Mouse (Mus musculus) intestine, embryonic 16.5 days (tissue): ENCODE measurements around the gene Crtc3. TPM values are rescaled to one million over a fixed set of nuclear protein-coding genes. Genes with fewer than 3 reads are reported as not detected.
A peak's percentile ranks its signal among the peaks of the same experiment; 100 is the strongest.

ENCODE experiments used
- ATAC-seq: fragments of 200-750 bp; cut with Nextera tagmentation; 2 replicates; pipeline ENCODE4 v1.8.0; 2017; ENCODE audit warnings: moderate TSS enrichment, moderate library complexity
- H3K27ac ChIP-seq: fragments of 300-500 bp; sonication (generic); 2 replicates; pipeline ENCODE4 v1.5.1; 2014; ENCODE audit warnings: mild to moderate bottlenecking, low read length
- H3K27me3 ChIP-seq: fragments of 300-500 bp; sonication (generic); replicated peaks from 2 replicates; pipeline ENCODE4 v1.6.1; 2014; ENCODE audit warnings: low read length, control low read depth, mixed read lengths; ENCODE audit not compliant: control insufficient read depth, insufficient read depth
- H3K36me3 ChIP-seq: fragments of 300-500 bp; sonication (generic); 2 replicates; pipeline ENCODE4 v1.6.1; 2014; ENCODE audit warnings: low read length, control low read depth; ENCODE audit not compliant: control insufficient read depth, insufficient read depth
- H3K4me1 ChIP-seq: fragments of 300-500 bp; sonication (generic); 2 replicates; pipeline ENCODE4 v1.6.1; 2014; ENCODE audit warnings: low read length, control low read depth, mixed read lengths; ENCODE audit not compliant: control insufficient read depth, insufficient read depth
- H3K4me2 ChIP-seq: fragments of 300-500 bp; sonication (generic); 2 replicates; pipeline ENCODE4 v1.6.1; 2014; ENCODE audit warnings: low read depth, low read length, control low read depth
- H3K4me3 ChIP-seq: fragments of 300-500 bp; sonication (generic); 2 replicates; pipeline ENCODE4 v1.5.1; 2014; ENCODE audit warnings: mild to moderate bottlenecking, low read length
- H3K9ac ChIP-seq: fragments of 300-500 bp; sonication (generic); 2 replicates; pipeline ENCODE4 v1.6.1; 2014; ENCODE audit warnings: low read depth, low read length
- H3K9me3 ChIP-seq: fragments of 300-500 bp; sonication (generic); 2 replicates; pipeline ENCODE4 v1.6.1; 2016; ENCODE audit warnings: low read length, control low read depth; ENCODE audit not compliant: control insufficient read depth
- WGBS: fragments of 180-500 bp; shearing (Covaris S2); extraction: QIAGEN DNeasy Blood & Tissue Kit; methylation state at CpG from one replicate; pipeline ENCODE4 v1.1.7; 2014; 5-methylcytosine and 5-hydroxymethylcytosine counted together
- polyA plus RNA-seq: library from polyadenylated mRNA; unstranded; fragments of >200 nt; fragmentation: Nextera tagmentation; extraction: Ambion mirVana; gene quantifications from 2 replicates; pipeline ENCODE4 v1.2.1, GENCODE M21; 2015

Crtc3 gene
- polyA plus RNA-seq, 1 experiment from 2014 or later: 9.6 TPM

DNA sequence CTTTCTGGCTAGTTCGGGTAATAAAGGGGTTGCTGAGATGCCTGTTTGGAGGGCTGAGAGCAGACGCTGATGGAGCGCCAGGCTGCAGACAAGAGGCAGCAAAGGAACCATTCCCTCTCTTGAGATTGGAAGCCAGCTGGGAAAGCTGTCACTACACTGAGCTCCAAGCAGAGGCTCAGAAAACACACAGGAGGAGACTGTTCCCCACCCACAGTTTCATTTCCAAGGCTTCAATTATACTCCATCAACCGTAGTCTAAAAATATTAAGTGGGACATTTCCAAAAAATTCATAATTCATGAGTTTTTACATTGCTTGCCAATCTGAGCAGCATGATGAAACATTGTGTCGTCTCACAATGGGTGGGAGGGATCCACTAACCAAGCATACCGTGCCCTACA lies 2.5 kb upstream of the Crtc3 start:
- peaks cover 13% of the 10 kb centered on the region for H3K4me1 ChIP-seq
- H3K27ac ChIP-seq: no peak overlapping the region
- no peaks in the 10 kb centered on the region for H3K9me3 ChIP-seq
- no peak overlapping the region for H3K9ac ChIP-seq
- no peak overlapping the region for H3K4me2 ChIP-seq
- WGBS: 70% methylated on average over 6 of the region's 6 CpGs
- H3K36me3 ChIP-seq: no peaks in the 10 kb centered on the region
- ATAC-seq: no peak
- no peak overlapping the region for H3K4me3 ChIP-seq
- H3K27me3 ChIP-seq: no peaks in the 10 kb centered on the region

DNA sequence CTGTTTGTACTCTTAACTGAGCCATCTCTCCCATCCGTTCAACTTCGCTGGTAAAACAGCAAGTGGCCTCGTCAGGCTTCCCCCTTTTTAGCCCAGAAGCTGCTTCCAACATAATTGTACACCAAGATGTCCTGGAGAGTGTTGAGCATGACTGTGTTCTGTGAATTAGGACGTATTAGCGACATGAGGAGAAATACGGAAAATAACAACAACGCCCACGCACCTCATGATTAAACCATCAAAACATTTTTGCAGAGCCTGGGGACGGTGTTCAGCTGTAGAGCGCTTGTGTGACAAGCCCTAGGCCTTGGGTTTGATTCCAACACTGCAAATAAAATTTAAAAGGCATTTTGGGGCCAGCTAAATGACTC lies 529 bp upstream of the Crtc3 start:
- 26% methylated on average over 10 of the region's 10 CpGs for WGBS
- Histone ChIP-seq H3K27me3 (no peaks in the 10 kb centered on the region), H3K4me2 (peak overlapping the region; percentile 89), H3K36me3 (no peaks in the 10 kb centered on the region), H3K27ac (peak overlapping the region; percentile 96), H3K9ac (peak overlapping the region; percentile 94), H3K4me1 (peaks cover 13% of the 10 kb centered on the region), H3K9me3 (no peaks in the 10 kb centered on the region), H3K4me3 (peak overlapping the region; percentile 72)
- ATAC-seq: no peak

GRCm38 (mm10) chr7:80687721-80688555 lies 739 bp downstream of the Crtc3 start:
- WGBS: 2% methylated on average over 61 of the region's 69 CpGs

GRCm38 (mm10) chr7:80685639-80686038 lies 3.0 kb downstream of the Crtc3 start:
- Histone ChIP-seq H3K4me1 (peaks cover 19% of the 10 kb centered on the region), H3K27ac (no peak overlapping the region), H3K4me3 (no peak overlapping the region), H3K9ac (no peak overlapping the region), H3K27me3 (no peaks in the 10 kb centered on the region), H3K4me2 (no peak overlapping the region), H3K36me3 (no peaks in the 10 kb centered on the region), H3K9me3 (no peaks in the 10 kb centered on the region)
- no peak for ATAC-seq
- WGBS: 84% methylated on average over 5 of the region's 5 CpGs

More at GRCm38 (mm10) chr7:80687721-80688555, 739 bp downstream of the Crtc3 start:
- no peaks in the 10 kb centered on the region for H3K36me3 ChIP-seq
- H3K9ac ChIP-seq: peak overlapping the region; percentile 94
- H3K4me1 ChIP-seq: peaks cover 14% of the 10 kb centered on the region
- peak overlapping the region; percentile 89 for H3K4me2 ChIP-seq
- ATAC-seq: peak; percentile 39
- H3K4me3 ChIP-seq: peak overlapping the region; percentile 72
- peak overlapping the region; percentile 96 for H3K27ac ChIP-seq
- H3K27me3 ChIP-seq: no peaks in the 10 kb centered on the region
- no peaks in the 10 kb centered on the region for H3K9me3 ChIP-seq

- peak; percentile 66; the same call in 1 of the 2 replicates for ATAC-seq
- H3K4me2 ChIP-seq: no peak overlapping the region
- H3K9me3 ChIP-seq: no peaks in the 10 kb centered on the region
- peaks cover 17% of the 10 kb centered on the region for H3K4me1 ChIP-seq
- WGBS: 39% methylated on average over 1 of the region's 1 CpGs
- H3K9ac ChIP-seq: no peak overlapping the region
- no peaks in the 10 kb centered on the region for H3K27me3 ChIP-seq
- no peak overlapping the region for H3K4me3 ChIP-seq
- H3K27ac ChIP-seq: no peak overlapping the region
- no peaks in the 10 kb centered on the region for H3K36me3 ChIP-seq
Observed at GRCm38 (mm10) chr7:80682630-80683029, 6.0 kb downstream of the Crtc3 start.

- Histone ChIP-seq H3K4me3 (no peak overlapping the region), H3K9me3 (no peaks in the 10 kb centered on the region), H3K27ac (no peak overlapping the region), H3K4me2 (no peak overlapping the region), H3K27me3 (no peaks in the 10 kb centered on the region), H3K9ac (no peak overlapping the region), H3K36me3 (no peaks in the 10 kb centered on the region), H3K4me1 (peaks cover 12% of the 10 kb centered on the region)
- ATAC-seq: 0 out of 2 replicates have a peak, but pooled peaks have one; percentile 44
- WGBS: 35% methylated on average over 12 of the region's 12 CpGs
Observed at GRCm38 (mm10) chr7:80680218-80680847, 8.3 kb downstream of the Crtc3 start.

GRCm38 (mm10) chr7:80672323-80672722 lies 16.4 kb downstream of the Crtc3 start:
- WGBS: 87% methylated on average over 3 of the region's 3 CpGs
- Histone ChIP-seq H3K4me1 (peaks cover 9% of the 10 kb centered on the region), H3K27ac (no peak overlapping the region), H3K9me3 (no peaks in the 10 kb centered on the region), H3K9ac (no peak overlapping the region), H3K4me2 (no peak overlapping the region), H3K36me3 (no peaks in the 10 kb centered on the region), H3K4me3 (no peak overlapping the region), H3K27me3 (no peaks in the 10 kb centered on the region)
- ATAC-seq: no peak

GRCm38 (mm10) chr7:80670889-80671288 lies 17.8 kb downstream of the Crtc3 start:
- 80% methylated on average over 6 of the region's 6 CpGs for WGBS
- Histone ChIP-seq H3K36me3 (no peaks in the 10 kb centered on the region), H3K9me3 (no peaks in the 10 kb centered on the region), H3K27ac (no peak overlapping the region), H3K9ac (no peak overlapping the region), H3K4me2 (no peak overlapping the region), H3K4me1 (peaks cover 21% of the 10 kb centered on the region), H3K27me3 (no peaks in the 10 kb centered on the region), H3K4me3 (no peak overlapping the region)
- no peak for ATAC-seq

GRCm38 (mm10) chr7:80667190-80667589 lies 21.5 kb downstream of the Crtc3 start:
- H3K27me3 ChIP-seq: no peaks in the 10 kb centered on the region
- peak; percentile 59 for ATAC-seq
- 35% methylated on average over 11 of the region's 11 CpGs for WGBS
- peak overlapping the region; percentile 80 for H3K27ac ChIP-seq
- peaks cover 26% of the 10 kb centered on the region for H3K4me1 ChIP-seq
- no peak overlapping the region for H3K4me3 ChIP-seq
- H3K4me2 ChIP-seq: peak overlapping the region; percentile 24; the same call in 1 of the 2 replicates
- H3K36me3 ChIP-seq: no peaks in the 10 kb centered on the region
- no peaks in the 10 kb centered on the region for H3K9me3 ChIP-seq
- H3K9ac ChIP-seq: no peak overlapping the region
